Mouse (Mus musculus) forebrain, embryonic 11.5 days (tissue): ENCODE results near the gene Lrrc4. TPM values are rescaled to one million over a fixed set of nuclear protein-coding genes. Genes with fewer than 3 reads are reported as not detected.

ENCODE experiments used
- ATAC-seq: fragments of 200-750 bp; cut with Nextera tagmentation; replicated peaks from 2 replicates; pipeline ENCODE4 v1.8.0; 2017; ENCODE audit warnings: moderate TSS enrichment; ENCODE audit not compliant: low FRiP score
- DNase-seq: peaks from one replicate; pipeline ENCODE4 v3.0.0-alpha.2; 2017; ENCODE audit warnings: low spot score
- H3K27ac ChIP-seq: fragments of 300-500 bp; sonication (generic); 2 replicates; pipeline ENCODE4 v1.5.1; 2014; ENCODE audit warnings: low read depth, low read length
- H3K27me3 ChIP-seq: fragments of 300-500 bp; sonication (generic); 2 replicates; pipeline ENCODE4 v1.6.1; 2014; ENCODE audit warnings: mild to moderate bottlenecking, low read length, mixed read lengths; ENCODE audit not compliant: control insufficient read depth, insufficient read depth
- H3K36me3 ChIP-seq: fragments of 300-500 bp; sonication (generic); 2 replicates; pipeline ENCODE4 v1.6.1; 2014; ENCODE audit warnings: mild to moderate bottlenecking, low read length, moderate library complexity, mixed read lengths; ENCODE audit not compliant: control insufficient read depth, insufficient read depth
- H3K4me1 ChIP-seq: fragments of 300-500 bp; sonication (generic); replicated peaks from 2 replicates; pipeline ENCODE4 v1.6.1; 2014; ENCODE audit warnings: low read length, mixed read lengths; ENCODE audit not compliant: control insufficient read depth, insufficient read depth
- H3K4me2 ChIP-seq: fragments of 300-500 bp; sonication (generic); 2 replicates; pipeline ENCODE4 v1.6.1; 2014; ENCODE audit warnings: low read depth, mild to moderate bottlenecking, low read length, moderate library complexity, mixed read lengths; ENCODE audit not compliant: severe bottlenecking
- H3K4me3 ChIP-seq: fragments of 300-500 bp; sonication (generic); 2 replicates; pipeline ENCODE4 v1.5.1; 2014; ENCODE audit warnings: low read depth, low read length
- H3K9ac ChIP-seq: fragments of 300-500 bp; sonication (generic); 2 replicates; pipeline ENCODE4 v1.6.1; 2014; ENCODE audit warnings: low read length
- H3K9me3 ChIP-seq: fragments of 300-500 bp; sonication (generic); 2 replicates; pipeline ENCODE4 v1.6.1; 2016; ENCODE audit warnings: low read length, mixed read lengths; ENCODE audit not compliant: control insufficient read depth
- WGBS: fragments of 180-500 bp; shearing (Covaris S2); extraction: QIAGEN DNeasy Blood & Tissue Kit; methylation state at CpG from one replicate; pipeline ENCODE4 v1.1.7; 2014; 5-methylcytosine and 5-hydroxymethylcytosine counted together
- polyA plus RNA-seq: library from polyadenylated mRNA; unstranded; fragments of >200 nt; fragmentation: Nextera tagmentation; extraction: Ambion mirVana; gene quantifications from 2 replicates; pipeline ENCODE4 v1.2.1, GENCODE M21; 2014

The Lrrc4 gene
- polyA plus RNA-seq, 1 experiment from 2014 or later, result 3.6 TPM

GRCm38 (mm10) chr6:28841569-28841968, 10.0 kb upstream of the Lrrc4 start:
- no peaks in the 10 kb centered on the region for H3K27me3 ChIP-seq
- H3K4me3 ChIP-seq, result no peak overlapping the region
- H3K27ac ChIP-seq, result no peak overlapping the region; the same call in 1 of the 2 replicates
- DNase-seq (no peak), ATAC-seq (no peak)
- no peak overlapping the region for H3K4me2 ChIP-seq
- H3K9me3 ChIP-seq, result no peaks in the 10 kb centered on the region
- H3K9ac ChIP-seq, result no peak overlapping the region
- H3K36me3 ChIP-seq, result no peaks in the 10 kb centered on the region
- H3K4me1 ChIP-seq, result peaks cover 18% of the 10 kb centered on the region
- WGBS, result 86% methylated on average over 3 of the region's 3 CpGs

GRCm38 (mm10) chr6:28836600-28836999, 5.1 kb upstream of the Lrrc4 start:
- no peak for DNase-seq

GRCm38 (mm10) chr6:28834046-28834445, 2.5 kb upstream of the Lrrc4 start:
- H3K4me3 ChIP-seq, result peak overlapping the region; percentile 81
- H3K27ac ChIP-seq, result no peak overlapping the region
- H3K27me3 ChIP-seq, result no peaks in the 10 kb centered on the region; the same call in 1 of the 2 replicates
- peak overlapping the region; percentile 97 for H3K4me2 ChIP-seq
- H3K4me1 ChIP-seq, result peaks cover 13% of the 10 kb centered on the region
- peak overlapping the region; percentile 92 for H3K9ac ChIP-seq
- H3K9me3 ChIP-seq, result no peaks in the 10 kb centered on the region
- no peaks in the 10 kb centered on the region for H3K36me3 ChIP-seq
- 28% methylated on average over 2 of the region's 2 CpGs for WGBS
- no peak for ATAC-seq
- no peak for DNase-seq

More at GRCm38 (mm10) chr6:28836600-28836999, 5.1 kb upstream of the Lrrc4 start:
- Histone ChIP-seq H3K9me3 (no peaks in the 10 kb centered on the region), H3K9ac (no peak overlapping the region), H3K4me3 (no peak overlapping the region), H3K27me3 (no peaks in the 10 kb centered on the region), H3K4me1 (peaks cover 12% of the 10 kb centered on the region), H3K36me3 (no peaks in the 10 kb centered on the region), H3K4me2 (no peak overlapping the region), H3K27ac (no peak overlapping the region)
- ATAC-seq, result no peak

- under 1% methylated on average over 40 of the region's 43 CpGs for WGBS
- peak overlapping the region; percentile 97 for H3K4me2 ChIP-seq
- H3K36me3 ChIP-seq, result no peaks in the 10 kb centered on the region
- H3K9ac ChIP-seq, result peak overlapping the region; percentile 92
- DNase-seq (peak; percentile 79), ATAC-seq (peak; percentile 67)
- no peak overlapping the region for H3K27ac ChIP-seq
- peak overlapping the region; percentile 81 for H3K4me3 ChIP-seq
- H3K9me3 ChIP-seq, result no peaks in the 10 kb centered on the region
- no peaks in the 10 kb centered on the region; the same call in 1 of the 2 replicates for H3K27me3 ChIP-seq
- peaks cover 14% of the 10 kb centered on the region for H3K4me1 ChIP-seq
These were observed 1.9 kb upstream of the Lrrc4 start for GRCm38 (mm10) chr6:28833380-28833822.

- H3K27me3 ChIP-seq, result no peaks in the 10 kb centered on the region; the same call in 1 of the 2 replicates
- peak overlapping the region; percentile 81 for H3K4me3 ChIP-seq
- peak overlapping the region; percentile 70 for H3K27ac ChIP-seq
- under 1% methylated on average over 53 of the region's 58 CpGs for WGBS
- H3K36me3 ChIP-seq, result no peaks in the 10 kb centered on the region
- peak overlapping the region; percentile 92 for H3K9ac ChIP-seq
- H3K4me2 ChIP-seq, result peak overlapping the region; percentile 97
- ATAC-seq (peak; percentile 80), DNase-seq (peak; percentile 80)
- H3K4me1 ChIP-seq, result peaks cover 15% of the 10 kb centered on the region
- no peaks in the 10 kb centered on the region for H3K9me3 ChIP-seq
These were observed 1.3 kb upstream of the Lrrc4 start for GRCm38 (mm10) chr6:28832751-28833291.

- H3K9ac ChIP-seq, result peak overlapping the region; percentile 92
- peak overlapping the region; percentile 81 for H3K4me3 ChIP-seq
- H3K27ac ChIP-seq, result peak overlapping the region; percentile 70
- ATAC-seq (peak; percentile 55), DNase-seq (peak; percentile 77)
- under 1% methylated on average over 75 of the region's 82 CpGs for WGBS
- H3K4me1 ChIP-seq, result peaks cover 22% of the 10 kb centered on the region
- no peaks in the 10 kb centered on the region; the same call in 1 of the 2 replicates for H3K27me3 ChIP-seq
- no peaks in the 10 kb centered on the region for H3K36me3 ChIP-seq
- H3K4me2 ChIP-seq, result peak overlapping the region; percentile 97
- H3K9me3 ChIP-seq, result no peaks in the 10 kb centered on the region
These were observed 555 bp upstream of the Lrrc4 start for GRCm38 (mm10) chr6:28831854-28832750.

- WGBS, result 93% methylated on average over 12 of the region's 12 CpGs
These were observed 1.2 kb downstream of the Lrrc4 start for GRCm38 (mm10) chr6:28830306-28830705.

GRCm38 (mm10) chr6:28828593-28828992, 3.0 kb downstream of the Lrrc4 start:
- H3K27ac ChIP-seq, result no peak overlapping the region
- ATAC-seq (no peak), DNase-seq (peak; percentile 66)
- H3K9ac ChIP-seq, result no peak overlapping the region; the same call in 1 of the 2 replicates
- H3K27me3 ChIP-seq, result no peaks in the 10 kb centered on the region; the same call in 1 of the 2 replicates
- WGBS, result 13% methylated on average over 6 of the region's 6 CpGs
- no peaks in the 10 kb centered on the region for H3K36me3 ChIP-seq
- no peaks in the 10 kb centered on the region for H3K9me3 ChIP-seq
- peaks cover 17% of the 10 kb centered on the region; the same call in 1 of the 2 replicates for H3K4me1 ChIP-seq
- H3K4me3 ChIP-seq, result no peak overlapping the region; the same call in 1 of the 2 replicates
- H3K4me2 ChIP-seq, result peak overlapping the region; percentile 41

More at GRCm38 (mm10) chr6:28830306-28830705, 1.2 kb downstream of the Lrrc4 start:
- Histone ChIP-seq H3K4me1 (peaks cover 23% of the 10 kb centered on the region), H3K4me3 (no peak overlapping the region), H3K9ac (no peak overlapping the region), H3K36me3 (no peaks in the 10 kb centered on the region), H3K4me2 (no peak overlapping the region), H3K9me3 (no peaks in the 10 kb centered on the region), H3K27me3 (no peaks in the 10 kb centered on the region; the same call in 1 of the 2 replicates), H3K27ac (no peak overlapping the region)
- DNase-seq (no peak), ATAC-seq (no peak)
